Mouse (Mus musculus): Measurements from ENCODE around the gene Avp. TPM values are rescaled to one million over a fixed set of nuclear protein-coding genes. Genes with fewer than 3 reads are reported as not detected.

Avp gene
- polyA plus RNA-seq (2012; ENCODE audit: insufficient read depth, insufficient read length, missing spikeins): not detected in 2 replicates

DNA sequence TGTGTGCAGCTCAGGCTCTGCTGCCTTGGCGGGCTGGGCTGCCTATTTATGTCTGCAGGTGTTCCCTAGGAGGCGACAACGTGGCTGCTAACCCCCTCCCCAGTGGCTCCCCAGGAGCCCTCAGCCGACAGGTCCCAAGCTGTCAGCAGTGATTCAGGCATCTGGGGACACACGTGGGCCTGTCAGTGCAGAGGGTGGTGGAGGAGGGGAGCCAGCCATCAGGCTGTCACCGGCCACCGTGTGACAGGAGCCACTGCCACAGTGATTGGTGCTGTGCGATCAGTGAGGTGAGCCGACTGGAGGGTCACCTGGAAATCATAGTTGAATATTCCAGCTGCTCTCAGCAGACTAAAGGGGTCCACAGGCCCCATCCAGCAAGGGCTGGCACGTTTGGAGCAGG lies at the start of gene Avp:
Gene Avp (minus strand): TSS at position 3 of the 400 bp plus-strand sequence.
- Histone ChIP-seq H3K27ac (ENCODE audit: insufficient read depth, low read depth, low read length) (no peak within 1 kb of the TSS), H3K4me1 (ENCODE audit: control insufficient read depth, insufficient read depth, low read length) (peaks cover 9% of the 10 kb centered on the region), H3K4me3 (ENCODE audit: insufficient read depth, low read length) (no peak within 1 kb of the TSS)
- no peak for TF ChIP-seq CTCF (IDR thresholded peaks at IDR 0.05; ENCODE audit: low read depth, low read length)
- TF ChIP-seq POLR2A (IDR thresholded peaks at IDR 0.05; ENCODE audit: borderline replicate concordance, low read depth, low read length): no peak

DNA sequence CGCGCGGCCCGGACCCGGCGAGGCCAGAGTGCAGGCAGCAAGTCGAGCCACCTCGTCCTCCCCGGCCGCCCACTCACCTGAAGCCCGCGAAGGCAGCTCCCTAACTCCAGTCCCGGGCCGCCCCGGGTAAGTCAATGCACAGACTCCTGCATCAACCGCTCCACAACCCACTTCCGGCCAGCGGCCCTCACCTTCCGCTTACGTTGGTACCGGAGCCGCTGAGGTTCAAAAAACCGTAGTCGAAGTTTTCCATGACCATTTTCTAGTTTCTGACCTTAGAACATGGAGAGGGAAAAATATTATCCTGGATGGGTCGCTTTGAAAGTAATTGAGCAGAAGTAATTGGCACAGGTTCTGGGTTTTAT lies 47.5 kb upstream of the Avp start, which contains the start of the genes Fastkd5 and Ubox5:
Gene Fastkd5 (minus strand): TSS at position 189 of the 365 bp plus-strand sequence.
Gene Ubox5 (minus strand): TSS at position 200 of the 365 bp plus-strand sequence.
- H3K27ac ChIP-seq (ENCODE audit: insufficient read depth, low read depth, low read length): peak within 1 kb of the TSS; percentile 27; the same call in 1 of the 2 replicates
- TF ChIP-seq POLR2A (IDR thresholded peaks at IDR 0.05; ENCODE audit: borderline replicate concordance, low read depth, low read length): no peak
- no peak for TF ChIP-seq CTCF (IDR thresholded peaks at IDR 0.05; ENCODE audit: low read depth, low read length)
- H3K4me1 ChIP-seq (ENCODE audit: control insufficient read depth, insufficient read depth, low read length): peaks cover 7% of the 10 kb centered on the region
- peak within 1 kb of the TSS; percentile 97 for H3K4me3 ChIP-seq (ENCODE audit: insufficient read depth, low read length)

DNA sequence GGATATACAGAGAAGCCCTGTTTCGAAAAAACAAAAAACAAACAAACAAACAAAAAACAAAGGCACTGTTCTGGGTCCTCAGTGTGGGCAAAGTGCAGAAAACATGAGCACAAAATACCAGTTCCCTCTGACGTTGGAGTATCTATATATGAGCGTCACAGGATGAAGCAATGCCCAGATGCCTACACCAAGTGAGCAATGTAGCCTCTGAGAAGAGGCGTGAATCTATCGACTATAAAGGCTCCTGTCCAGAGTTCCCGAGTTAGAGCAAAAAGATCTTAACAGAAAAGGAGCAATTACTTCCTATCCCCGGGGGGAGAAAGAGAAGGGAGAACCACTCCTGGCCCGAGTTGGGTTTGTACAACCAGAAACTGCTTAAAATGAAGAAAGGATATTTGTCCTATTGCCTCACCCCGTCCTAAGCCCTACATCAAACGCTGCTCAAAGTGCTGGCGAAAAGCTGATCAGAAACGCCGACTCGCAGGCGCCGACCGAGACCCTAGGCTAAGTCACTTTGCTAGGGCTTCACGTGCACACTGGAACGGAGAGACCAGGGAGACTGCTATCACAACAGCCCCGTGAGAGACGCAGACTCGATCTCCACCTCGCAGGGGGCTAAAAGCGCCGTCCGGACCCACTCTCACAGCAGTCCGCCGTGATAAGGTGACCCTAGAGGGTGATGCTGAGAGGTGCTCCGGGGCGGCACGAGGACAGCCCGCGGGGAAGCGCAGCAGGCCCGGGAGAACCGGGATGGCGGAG lies 46.9 kb upstream of the Avp start:
- H3K27ac ChIP-seq (ENCODE audit: insufficient read depth, low read depth, low read length): peak overlapping the region; percentile 27; the same call in 1 of the 2 replicates
- peak overlapping the region; percentile 97 for H3K4me3 ChIP-seq (ENCODE audit: insufficient read depth, low read length)
- peaks cover 7% of the 10 kb centered on the region for H3K4me1 ChIP-seq (ENCODE audit: control insufficient read depth, insufficient read depth, low read length)
- TF ChIP-seq CTCF (IDR thresholded peaks at IDR 0.05; ENCODE audit: low read depth, low read length) (no peak), POLR2A (IDR thresholded peaks at IDR 0.05; ENCODE audit: borderline replicate concordance, low read depth, low read length) (no peak)

DNA sequence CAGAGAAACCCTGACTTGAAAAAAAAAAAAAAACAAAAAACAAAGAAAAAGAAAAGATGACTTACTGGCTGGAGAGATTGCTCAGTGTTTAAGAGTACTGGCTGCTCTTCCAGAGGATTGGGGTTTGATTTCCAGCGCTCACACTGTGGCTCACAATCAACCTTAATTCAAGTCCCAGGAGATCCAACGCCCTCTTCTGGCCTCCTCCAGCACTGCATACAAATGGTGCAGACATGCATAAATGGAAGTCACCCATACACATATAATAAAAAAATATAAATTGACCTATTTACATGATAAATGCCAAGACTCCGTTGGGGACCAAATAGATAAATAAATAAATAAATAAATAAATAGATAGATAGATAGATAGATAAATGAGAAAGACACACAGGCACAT lies 46.1 kb upstream of the Avp start:
- Histone ChIP-seq H3K4me3 (ENCODE audit: insufficient read depth, low read length) (no peak overlapping the region), H3K27ac (ENCODE audit: insufficient read depth, low read depth, low read length) (no peak overlapping the region), H3K4me1 (ENCODE audit: control insufficient read depth, insufficient read depth, low read length) (peaks cover 7% of the 10 kb centered on the region)
- no peak for TF ChIP-seq POLR2A (IDR thresholded peaks at IDR 0.05; ENCODE audit: borderline replicate concordance, low read depth, low read length)
- no peak for TF ChIP-seq CTCF (IDR thresholded peaks at IDR 0.05; ENCODE audit: low read depth, low read length)

DNA sequence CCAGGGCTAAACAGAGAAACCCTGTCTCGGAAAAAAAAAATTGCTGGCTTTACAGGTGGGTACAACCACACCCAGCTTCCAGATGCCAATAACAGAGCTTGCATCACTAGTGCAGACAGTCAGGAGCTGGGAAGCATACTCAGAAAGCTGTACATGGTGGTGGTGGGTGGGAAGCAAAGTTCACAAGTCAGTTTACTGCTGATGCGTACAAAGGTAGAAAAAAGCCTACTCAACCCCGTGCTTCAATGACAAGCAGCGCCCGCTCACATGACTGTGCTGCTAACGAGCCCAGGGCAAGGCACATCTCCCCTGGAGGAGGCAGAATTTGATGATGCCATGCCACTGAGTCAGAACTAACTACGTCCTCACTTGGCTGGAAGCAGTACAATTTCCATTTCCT lies 36.6 kb upstream of the Avp start:
- TF ChIP-seq POLR2A (IDR thresholded peaks at IDR 0.05; ENCODE audit: borderline replicate concordance, low read depth, low read length) (no peak), CTCF (IDR thresholded peaks at IDR 0.05; ENCODE audit: low read depth, low read length) (no peak)
- H3K4me1 ChIP-seq (ENCODE audit: control insufficient read depth, insufficient read depth, low read length): no peaks in the 10 kb centered on the region
- no peak overlapping the region for H3K27ac ChIP-seq (ENCODE audit: insufficient read depth, low read depth, low read length)
- H3K4me3 ChIP-seq (ENCODE audit: insufficient read depth, low read length): no peak overlapping the region

- TF ChIP-seq CTCF (IDR thresholded peaks at IDR 0.05; ENCODE audit: low read depth, low read length) (peak; percentile 34; the same call in 1 of the 2 replicates), POLR2A (IDR thresholded peaks at IDR 0.05; ENCODE audit: borderline replicate concordance, low read depth, low read length) (no peak)
- Histone ChIP-seq H3K4me3 (ENCODE audit: insufficient read depth, low read length) (no peak overlapping the region), H3K27ac (ENCODE audit: insufficient read depth, low read depth, low read length) (no peak overlapping the region), H3K4me1 (ENCODE audit: control insufficient read depth, insufficient read depth, low read length) (no peaks in the 10 kb centered on the region)
Measured at GRCm38 (mm10) chr2:130613091-130613490, 30.7 kb upstream of the Avp start.

DNA sequence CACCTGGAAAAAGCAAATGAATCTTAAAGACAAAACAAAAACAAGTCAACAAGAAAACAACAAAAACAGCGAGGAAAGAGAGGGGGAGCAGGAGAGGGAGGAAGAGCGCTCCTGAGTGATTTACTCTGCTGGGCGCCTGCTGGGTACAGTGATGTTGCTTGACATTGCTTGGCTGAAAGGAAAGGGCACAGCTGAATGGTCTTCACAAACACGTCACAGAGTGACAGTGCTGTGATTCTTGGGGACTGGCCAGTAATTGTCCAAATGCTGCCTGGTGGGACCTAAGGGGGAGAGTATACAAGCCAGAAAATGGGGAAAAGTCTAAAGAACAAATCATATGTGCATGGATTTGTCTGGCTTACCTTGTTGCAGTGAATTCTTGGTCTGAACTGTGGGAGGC lies 19.8 kb upstream of the Avp start:
- Histone ChIP-seq H3K4me1 (ENCODE audit: control insufficient read depth, insufficient read depth, low read length) (0 out of 2 replicates have a peak, but pooled peaks cover 2% of the 10 kb centered on the region), H3K4me3 (ENCODE audit: insufficient read depth, low read length) (no peak overlapping the region), H3K27ac (ENCODE audit: insufficient read depth, low read depth, low read length) (no peak overlapping the region)
- TF ChIP-seq POLR2A (IDR thresholded peaks at IDR 0.05; ENCODE audit: borderline replicate concordance, low read depth, low read length): no peak
- no peak for TF ChIP-seq CTCF (IDR thresholded peaks at IDR 0.05; ENCODE audit: low read depth, low read length)

- no peak overlapping the region for H3K27ac ChIP-seq (ENCODE audit: insufficient read depth, low read depth, low read length)
- TF ChIP-seq CTCF (IDR thresholded peaks at IDR 0.05; ENCODE audit: low read depth, low read length): no peak
- H3K4me1 ChIP-seq (ENCODE audit: control insufficient read depth, insufficient read depth, low read length): 0 out of 2 replicates have a peak, but pooled peaks cover 2% of the 10 kb centered on the region
- no peak overlapping the region for H3K4me3 ChIP-seq (ENCODE audit: insufficient read depth, low read length)
Measured at GRCm38 (mm10) chr2:130598399-130598798, 16.0 kb upstream of the Avp start.

- Histone ChIP-seq H3K4me3 (ENCODE audit: insufficient read depth, low read length) (no peak overlapping the region), H3K4me1 (ENCODE audit: control insufficient read depth, insufficient read depth, low read length) (0 out of 2 replicates have a peak, but pooled peaks cover 2% of the 10 kb centered on the region), H3K27ac (ENCODE audit: insufficient read depth, low read depth, low read length) (no peak overlapping the region)
- TF ChIP-seq CTCF (IDR thresholded peaks at IDR 0.05; ENCODE audit: low read depth, low read length) (peak; percentile 55), POLR2A (IDR thresholded peaks at IDR 0.05; ENCODE audit: borderline replicate concordance, low read depth, low read length) (no peak)
Measured at GRCm38 (mm10) chr2:130597601-130598010, 15.3 kb upstream of the Avp start.

DNA sequence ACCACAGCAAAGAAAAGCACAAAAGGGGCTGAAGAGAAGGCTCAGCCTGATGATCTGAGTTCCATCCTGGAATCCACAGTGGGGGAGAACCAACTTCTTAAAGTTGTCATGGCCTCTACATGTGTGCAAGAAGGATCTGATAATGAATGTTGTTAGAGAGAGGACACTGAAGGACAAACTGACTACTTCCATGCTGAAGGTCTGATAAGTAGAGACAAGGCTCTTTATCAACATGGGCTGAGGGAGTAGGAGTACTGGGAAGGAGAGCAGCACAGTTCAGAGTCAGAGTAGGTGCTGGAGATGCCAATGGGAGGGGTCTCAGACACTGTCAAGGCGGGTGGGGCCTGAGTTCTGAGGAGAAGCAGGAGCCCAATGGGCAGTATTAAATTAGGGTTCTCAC lies 13.2 kb upstream of the Avp start:
- 0 out of 2 replicates have a peak, but pooled peaks cover 2% of the 10 kb centered on the region for H3K4me1 ChIP-seq (ENCODE audit: control insufficient read depth, insufficient read depth, low read length)
- TF ChIP-seq CTCF (IDR thresholded peaks at IDR 0.05; ENCODE audit: low read depth, low read length): no peak
- no peak overlapping the region for H3K4me3 ChIP-seq (ENCODE audit: insufficient read depth, low read length)
- H3K27ac ChIP-seq (ENCODE audit: insufficient read depth, low read depth, low read length): no peak overlapping the region
